ENCODE assay signal across 10 mouse cellular contexts in the genomic region with DNA sequence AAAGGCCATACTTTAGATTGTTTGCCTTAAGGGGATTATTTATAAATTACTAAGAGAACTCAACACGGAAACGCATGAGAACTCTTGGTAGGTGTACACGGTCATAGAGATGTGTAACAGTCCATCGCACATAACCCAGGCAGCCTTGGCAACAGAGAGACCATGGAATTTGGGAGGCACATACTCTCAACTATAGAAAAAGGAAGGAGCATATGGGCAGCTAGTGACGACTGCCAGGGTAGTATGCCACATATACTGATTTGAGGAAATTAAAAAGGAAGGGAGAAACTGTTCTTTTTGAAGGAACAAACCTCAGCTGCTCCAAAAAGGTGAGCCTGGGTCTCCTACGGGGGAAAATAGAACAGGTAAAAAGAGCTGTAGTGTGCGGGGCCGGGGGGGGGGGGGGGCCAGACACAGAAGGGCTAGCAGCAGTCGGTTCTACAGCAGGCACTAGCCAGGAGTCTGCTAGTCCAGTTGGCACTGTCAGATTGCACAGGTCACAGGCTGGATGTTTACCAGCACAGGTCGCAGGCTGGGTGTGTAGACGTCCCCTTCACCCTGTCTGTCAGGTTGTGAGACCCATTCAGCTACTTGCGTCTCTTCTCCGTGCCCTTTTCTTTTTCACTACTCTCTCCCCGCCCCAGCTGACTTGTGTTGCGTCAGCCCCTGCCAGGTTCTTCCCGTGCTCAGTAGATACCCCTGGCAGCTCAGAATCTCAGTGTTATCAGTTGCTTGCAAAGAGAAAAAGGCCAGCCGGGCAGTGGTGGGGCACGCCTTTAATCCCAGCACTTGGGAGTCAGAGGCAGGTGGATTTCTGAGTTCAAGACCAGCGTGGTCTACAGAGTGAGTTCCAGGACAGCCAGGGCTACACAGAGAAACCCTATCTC. TPM values are rescaled to one million over a fixed set of nuclear protein-coding genes. Genes with fewer than 3 reads are reported as not detected.
DNase-seq lines count a peak whose midpoint lies in the region; ATAC-seq and TF ChIP-seq lines count a peak whose summit lies in the region.
"Had no signal": no experiment of that assay in that cellular context is flagged by ENCODE, and none has a peak within 500 bp of the region (broad histone marks: within the 10 kb centered on the region; RNA-seq: fewer than 3 reads in every experiment).

No protein-coding gene starts in this region.

- WGBS in forebrain, embryonic 14.5 days = 59% methylated on average over 19 of the region's 19 CpGs
- WGBS in forebrain, embryonic 12.5 days = 72% methylated on average over 19 of the region's 19 CpGs
- WGBS in lung, adult 2 months = 60% methylated on average over 19 of the region's 19 CpGs
- WGBS in forebrain, postnatal 0 days = 53% methylated on average over 19 of the region's 19 CpGs
- WGBS in neural tube, embryonic 15.5 days = 59% methylated on average over 19 of the region's 19 CpGs

- intact Hi-C loops in left cerebral cortex, postnatal 25 days (cut with DNase I) = no loop called here

- H3K4me3 ChIP-seq in forebrain, embryonic 14.5 days (ENCODE audit: low read depth, low read length) = no peak overlapping the region
- H3K4me3 ChIP-seq in forebrain, embryonic 12.5 days (replicated peaks) = no peak overlapping the region
- H3K4me3 ChIP-seq in lung, adult 2 months (replicated peaks; ENCODE audit: extremely low read depth, low read depth, low read length) = no peak overlapping the region
- no peak overlapping the region for H3K4me3 ChIP-seq in forebrain, postnatal 0 days (ENCODE audit: low read depth, low read length)
- H3K4me3 ChIP-seq in neural tube, embryonic 15.5 days (replicated peaks) = no peak overlapping the region
- H3K4me3 ChIP-seq: hindbrain, embryonic 15.5 days had no signal

- 0 out of 2 replicates have a peak, but pooled peaks cover 3% of the 10 kb centered on the region for H3K36me3 ChIP-seq in forebrain, embryonic 14.5 days (ENCODE audit: control insufficient read depth, insufficient read depth, low read length)
- 0 out of 2 replicates have a peak, but pooled peaks cover 4% of the 10 kb centered on the region for H3K36me3 ChIP-seq in forebrain, embryonic 12.5 days (replicated peaks)
- peaks cover 5% of the 10 kb centered on the region; the same call in 1 of the 2 replicates for H3K36me3 ChIP-seq in forebrain, postnatal 0 days (ENCODE audit: insufficient read depth)
- no peaks in the 10 kb centered on the region for H3K36me3 ChIP-seq in neural tube, embryonic 15.5 days
- H3K36me3 ChIP-seq: hindbrain, embryonic 15.5 days had no signal

- no peaks in the 10 kb centered on the region for H3K9me3 ChIP-seq in forebrain, embryonic 14.5 days (replicated peaks; ENCODE audit: control insufficient read depth, low read length)
- no peaks in the 10 kb centered on the region for H3K9me3 ChIP-seq in forebrain, embryonic 12.5 days
- H3K9me3 ChIP-seq in forebrain, postnatal 0 days (ENCODE audit: low read length) = no peaks in the 10 kb centered on the region
- H3K9me3 ChIP-seq in neural tube, embryonic 15.5 days (replicated peaks) = no peaks in the 10 kb centered on the region
- H3K9me3 ChIP-seq: hindbrain, embryonic 15.5 days had no signal

- peak; percentile 47 for DNase-seq in forebrain, embryonic 14.5 days (ENCODE audit: low spot score)
- DNase-seq in lung, adult 2 months = peak; percentile 17
- no peak for DNase-seq in lung, postnatal 14 days
- no peak for DNase-seq in forebrain, postnatal 0 days
- DNase-seq in left cerebral cortex, postnatal 25 days (ENCODE audit: low spot score in 2 of 2) = no peak

- peaks cover 49% of the 10 kb centered on the region for H3K4me1 ChIP-seq in forebrain, embryonic 14.5 days (ENCODE audit: control insufficient read depth, insufficient read depth, low read length)
- peaks cover 77% of the 10 kb centered on the region for H3K4me1 ChIP-seq in forebrain, embryonic 12.5 days
- H3K4me1 ChIP-seq in lung, adult 2 months (ENCODE audit: control insufficient read depth, insufficient read depth, low read length) = peaks cover 39% of the 10 kb centered on the region
- H3K4me1 ChIP-seq in forebrain, postnatal 0 days (ENCODE audit: insufficient read depth) = peaks cover 21% of the 10 kb centered on the region
- H3K4me1 ChIP-seq in neural tube, embryonic 15.5 days = peaks cover 79% of the 10 kb centered on the region

- ATAC-seq in forebrain, embryonic 14.5 days = peak; percentile 38; the same call in 1 of the 2 replicates
- no peak for ATAC-seq in forebrain, embryonic 12.5 days (ENCODE audit: low FRiP score)
- ATAC-seq in forebrain, postnatal 0 days = peak; percentile 56
- peak; percentile 64 for ATAC-seq in megakaryocyte progenitor cell, adult 5-6 weeks (replicated peaks; ENCODE audit: poor library complexity)
- ATAC-seq in neural tube, embryonic 15.5 days (ENCODE audit: low FRiP score) = no peak; the same call in 1 of the 2 replicates

- no peak overlapping the region for H3K9ac ChIP-seq in forebrain, embryonic 14.5 days (ENCODE audit: low read length)
- no peak overlapping the region for H3K9ac ChIP-seq in forebrain, embryonic 12.5 days
- no peak overlapping the region for H3K9ac ChIP-seq in forebrain, postnatal 0 days
- H3K9ac ChIP-seq in neural tube, embryonic 15.5 days (replicated peaks) = no peak overlapping the region
- H3K9ac ChIP-seq: hindbrain, embryonic 15.5 days; lung, embryonic 14.5 days had no signal

- no peak overlapping the region for H3K4me2 ChIP-seq in forebrain, embryonic 14.5 days (ENCODE audit: low read length)
- H3K4me2 ChIP-seq in forebrain, embryonic 12.5 days = no peak overlapping the region
- H3K4me2 ChIP-seq in forebrain, postnatal 0 days (ENCODE audit: low read depth) = 0 out of 2 replicates have a peak overlapping the region, but pooled peaks have one; percentile 8
- H3K4me2 ChIP-seq in neural tube, embryonic 15.5 days = no peak overlapping the region
- H3K4me2 ChIP-seq: hindbrain, embryonic 15.5 days; lung, embryonic 14.5 days had no signal

- 0 out of 2 replicates have a peak overlapping the region, but pooled peaks have one; percentile 48 for H3K27ac ChIP-seq in forebrain, embryonic 14.5 days (ENCODE audit: low read depth, low read length)
- no peak overlapping the region for H3K27ac ChIP-seq in forebrain, embryonic 12.5 days
- no peak overlapping the region for H3K27ac ChIP-seq in forebrain, postnatal 0 days (ENCODE audit: low read depth, low read length)
- no peak overlapping the region for H3K27ac ChIP-seq in neural tube, embryonic 15.5 days (replicated peaks)
- H3K27ac ChIP-seq: hindbrain, embryonic 15.5 days had no signal

- TF ChIP-seq CTCF in lung, adult 2 months (IDR thresholded peaks at IDR 0.05; ENCODE audit: insufficient read depth, low read length) = no peak
- TF ChIP-seq CTCF in forebrain, postnatal 0 days (IDR thresholded peaks at IDR 0.05; ENCODE audit: low read depth) = no peak

- no peak for TF ChIP-seq POLR2A in lung, adult 2 months (IDR thresholded peaks at IDR 0.05; ENCODE audit: borderline replicate concordance, extremely low read depth, low read depth, low read length)

- H3K27me3 ChIP-seq in forebrain, embryonic 14.5 days (replicated peaks; ENCODE audit: control insufficient read depth, insufficient read depth, low read length) = no peaks in the 10 kb centered on the region
- H3K27me3 ChIP-seq in forebrain, embryonic 12.5 days = no peaks in the 10 kb centered on the region
- no peaks in the 10 kb centered on the region for H3K27me3 ChIP-seq in forebrain, postnatal 0 days (ENCODE audit: insufficient read depth, low read length)
- H3K27me3 ChIP-seq in neural tube, embryonic 15.5 days (replicated peaks) = no peaks in the 10 kb centered on the region
- H3K27me3 ChIP-seq: hindbrain, embryonic 15.5 days had no signal

RNA-seq across cellular contexts. Expression of a gene that starts 8.8 kb away (rescaled TPM):
- 26.7 and 28.6 TPM in 2 replicates for polyA plus RNA-seq in forebrain, embryonic 14.5 days (2014; fragmentation: Nextera tagmentation; extraction: Ambion mirVana)
- polyA plus RNA-seq in forebrain, embryonic 12.5 days (2016; fragmentation: Nextera tagmentation; extraction: Ambion mirVana) = 43.8 and 46.9 TPM in 2 replicates
- 16.7 and 26.5 TPM in 2 replicates for polyA plus RNA-seq in lung, adult 2 months (2012; rRNA removed)
- 21.7 and 30.8 TPM in 2 replicates for total RNA-seq in forebrain, postnatal 0 days (2014; rRNA removed)
- 18.8 and 23.7 TPM in 2 replicates for polyA plus RNA-seq in forebrain, postnatal 0 days (2015; fragmentation: Nextera tagmentation; extraction: Ambion mirVana)
- 25.3 and 28.7 TPM in 2 replicates for total RNA-seq in megakaryocyte progenitor cell, adult 5-6 weeks (2015)
- total RNA-seq in megakaryocyte progenitor cell, adult 5-6 weeks (2017) = 12.1 and 12.2 TPM in 2 replicates
- total RNA-seq in left cerebral cortex, postnatal 25 days (2021) = 10 to 100 TPM; 18.9 to 21.3 TPM
- 34.5 and 35.9 TPM in 2 replicates for polyA plus RNA-seq in neural tube, embryonic 15.5 days (2015; fragmentation: Nextera tagmentation; extraction: Ambion mirVana)

RNA-seq across cellular contexts. Expression of a gene that starts 9.6 kb away (rescaled TPM):
- polyA plus RNA-seq in forebrain, embryonic 14.5 days (2014; fragmentation: Nextera tagmentation; extraction: Ambion mirVana) = 35.1 and 42.9 TPM in 2 replicates
- 50.3 and 58.6 TPM in 2 replicates for polyA plus RNA-seq in forebrain, embryonic 12.5 days (2016; fragmentation: Nextera tagmentation; extraction: Ambion mirVana)
- 16.4 and 19.4 TPM in 2 replicates for polyA plus RNA-seq in lung, adult 2 months (2012; rRNA removed)
- total RNA-seq in forebrain, postnatal 0 days (2014; rRNA removed) = 67.1 and 76.8 TPM in 2 replicates
- polyA plus RNA-seq in forebrain, postnatal 0 days (2015; fragmentation: Nextera tagmentation; extraction: Ambion mirVana) = 29.6 and 44.4 TPM in 2 replicates
- total RNA-seq in megakaryocyte progenitor cell, adult 5-6 weeks (2015) = 82.6 and 124 TPM in 2 replicates
- total RNA-seq in megakaryocyte progenitor cell, adult 5-6 weeks (2017) = 49.5 and 79.8 TPM in 2 replicates
- total RNA-seq in left cerebral cortex, postnatal 25 days (2021) = 10 to 100 TPM; 77.1 to 87.7 TPM
- polyA plus RNA-seq in neural tube, embryonic 15.5 days (2015; fragmentation: Nextera tagmentation; extraction: Ambion mirVana) = 43.8 and 50.7 TPM in 2 replicates

Comparison
In these comparisons a context has a peak if more than half of its experiments do, and no peak if none do; other contexts are left out.
1. ATAC-seq: peak in forebrain, embryonic 14.5 days (single experiment), forebrain, postnatal 0 days (single experiment) and megakaryocyte progenitor cell, adult 5-6 weeks (single experiment); none in forebrain, embryonic 12.5 days (single experiment) and neural tube, embryonic 15.5 days (single experiment).
2. DNase-seq: peak in forebrain, embryonic 14.5 days (single experiment) and lung, adult 2 months (single experiment); none in lung, postnatal 14 days (single experiment), forebrain, postnatal 0 days (single experiment) and left cerebral cortex, postnatal 25 days (0 of 2).